Mouse (Mus musculus): Measurements from ENCODE around the gene Cgref1.

DNA sequence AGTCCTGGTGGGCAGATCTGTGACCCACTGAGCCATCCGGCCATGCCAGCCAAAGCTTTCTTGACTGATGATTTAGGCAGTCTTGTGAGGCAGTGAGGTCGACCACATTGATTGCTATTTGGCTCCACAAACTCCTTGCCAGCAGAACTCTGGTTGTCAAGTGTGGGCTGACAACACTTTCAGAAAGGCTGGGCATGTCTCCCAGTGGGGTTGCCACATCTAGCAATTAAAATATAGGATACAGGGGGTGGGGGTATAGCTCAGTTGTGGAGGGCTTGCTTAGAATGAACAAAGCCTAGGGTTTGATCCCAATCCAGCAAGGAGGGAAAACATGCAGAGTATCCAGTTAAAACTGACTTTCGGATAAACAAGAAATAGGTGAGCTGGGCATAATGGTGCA lies 48.7 kb upstream of the Cgref1 start:
- TF ChIP-seq HCFC1 (IDR thresholded peaks at IDR 0.05; ENCODE audit: borderline replicate concordance, insufficient read depth, low read length) (no peak), MAFK (IDR thresholded peaks at IDR 0.05; ENCODE audit: insufficient read depth, low read depth, low read length) (no peak), ZC3H11A (IDR thresholded peaks at IDR 0.05; ENCODE audit: borderline replicate concordance, low read depth, low read length) (no peak), ZNF384 (IDR thresholded peaks at IDR 0.05; ENCODE audit: low read depth, low read length) (no peak), CHD2 (IDR thresholded peaks at IDR 0.05; ENCODE audit: low read depth, low read length) (no peak)
